Mouse (Mus musculus): ENCODE measurements around the gene Ildr2. TPM values are rescaled to one million over a fixed set of nuclear protein-coding genes. Genes with fewer than 3 reads are reported as not detected.

Ildr2 gene
- total RNA-seq (2023): not detected

DNA sequence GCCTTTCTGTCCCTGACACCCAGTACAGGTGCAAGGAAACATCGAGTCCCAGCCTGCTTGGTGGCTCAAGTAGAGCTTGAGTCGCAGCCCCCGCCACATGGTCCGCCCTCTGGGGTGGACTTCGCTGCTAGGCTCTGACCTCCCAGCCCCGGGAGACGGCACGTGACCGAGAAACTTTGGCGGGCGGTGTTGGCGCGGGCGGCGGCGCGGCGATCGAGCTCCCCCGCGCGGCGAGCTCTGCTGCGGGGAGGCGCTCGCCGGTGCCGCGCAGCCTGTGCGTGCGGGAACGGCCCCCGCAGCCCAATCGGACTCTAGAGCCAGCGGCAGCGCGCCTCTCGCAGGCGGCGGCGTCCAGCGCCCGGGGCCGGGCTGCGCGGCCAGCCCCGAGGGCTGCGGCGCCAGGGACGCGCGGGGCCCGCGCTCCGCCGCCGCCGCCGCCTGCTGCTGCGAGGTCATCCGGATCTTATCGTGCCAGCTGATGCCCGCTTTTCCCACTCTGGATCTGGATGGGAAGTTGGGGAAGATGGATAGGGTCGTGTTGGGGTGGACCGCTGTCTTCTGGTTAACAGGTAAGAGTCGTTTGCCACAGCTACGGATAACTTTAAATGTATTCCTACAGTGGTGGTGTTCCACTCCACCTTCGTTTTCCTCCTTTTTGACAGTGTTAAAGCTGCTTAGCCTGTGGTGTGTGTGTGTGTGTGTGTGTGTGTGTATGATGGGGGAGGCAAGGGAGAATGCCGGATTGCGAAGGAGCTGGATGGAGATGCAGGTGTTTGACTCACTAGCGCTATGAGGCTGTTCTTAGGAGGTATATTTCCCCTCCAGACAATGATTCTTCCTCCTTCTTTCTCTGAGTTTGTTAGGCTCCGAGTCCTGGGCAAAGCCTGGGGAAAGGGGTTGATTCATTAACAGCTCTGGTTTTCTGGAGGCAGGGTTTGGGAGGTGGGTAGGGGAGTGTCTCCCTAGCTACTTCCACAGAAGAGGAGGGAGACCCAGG, at the start of gene Ildr2:
Ildr2 (plus strand) TSS at position 242 of the 997 bp plus-strand sequence.

GRCm38 (mm10) chr1:166238315-166238969, 15.5 kb upstream of the Ildr2 start, which contains the start of gene Mael:
Gene Mael (minus strand): TSS chr1:166238747.

Other genes starting within 250 kb of the Ildr2 start
- not detected for gene Dusp27, start 126.2 kb upstream of the Ildr2 start, total RNA-seq (2023)
- not detected for gene Gpa33, start 123.9 kb upstream of the Ildr2 start, total RNA-seq (2023)
- not detected for gene Mael, start 15.4 kb upstream of the Ildr2 start, total RNA-seq (2023)
- gene Tada1, start 125.0 kb downstream of the Ildr2 start, total RNA-seq (2023): 21.2 TPM
- 10.4 TPM for gene Pogk, start 155.7 kb downstream of the Ildr2 start, total RNA-seq (2023)
- not detected for gene Gm4846, start 243.4 kb downstream of the Ildr2 start, total RNA-seq (2023)

Measured in CD8-positive naive resting alpha-beta T cell, adult 57 days (primary cell).